Mouse (Mus musculus) kidney, embryonic 15.5 days (tissue): Measurements from ENCODE around the gene Tet1. TPM values are rescaled to one million over a fixed set of nuclear protein-coding genes. Genes with fewer than 3 reads are reported as not detected.
"Not testable (repeated sequence)": the region's sequence is repeated elsewhere in the genome, so short reads cannot be mapped to it uniquely, and the experiment has no call there.

ENCODE experiments used
- ATAC-seq: fragments of 200-750 bp; cut with Nextera tagmentation; replicated peaks from 2 replicates; pipeline ENCODE4 v1.8.0; 2017; ENCODE audit warnings: moderate TSS enrichment; ENCODE audit not compliant: low FRiP score
- H3K27ac ChIP-seq: fragments of 300-500 bp; sonication (generic); 2 replicates; pipeline ENCODE4 v1.5.1; 2015; ENCODE audit warnings: mild to moderate bottlenecking, inconsistent platforms
- H3K27me3 ChIP-seq: fragments of 300-500 bp; sonication (generic); 2 replicates; pipeline ENCODE4 v1.6.1; 2015; ENCODE audit warnings: inconsistent platforms
- H3K36me3 ChIP-seq: fragments of 300-500 bp; sonication (generic); 2 replicates; pipeline ENCODE4 v1.6.1; 2015; ENCODE audit warnings: inconsistent platforms
- H3K4me1 ChIP-seq: fragments of 300-500 bp; sonication (generic); 2 replicates; pipeline ENCODE4 v1.6.1; 2015; ENCODE audit warnings: inconsistent platforms
- H3K4me2 ChIP-seq: fragments of 300-500 bp; sonication (generic); 2 replicates; pipeline ENCODE4 v1.6.1; 2015; ENCODE audit warnings: moderate library complexity, mild to moderate bottlenecking, inconsistent platforms
- H3K4me3 ChIP-seq: fragments of 300-500 bp; sonication (generic); replicated peaks from 2 replicates; pipeline ENCODE4 v1.5.1; 2015; ENCODE audit warnings: mild to moderate bottlenecking, inconsistent platforms
- H3K9ac ChIP-seq: fragments of 300-500 bp; sonication (generic); 2 replicates; pipeline ENCODE4 v1.6.1; 2015; ENCODE audit warnings: mild to moderate bottlenecking, inconsistent platforms
- H3K9me3 ChIP-seq: fragments of 300-500 bp; sonication (generic); replicated peaks from 2 replicates; pipeline ENCODE4 v1.6.1; 2016; ENCODE audit warnings: inconsistent platforms
- whole genome bisulfite sequencing: fragments of 180-500 bp; shearing (Covaris S2); methylation state at CpG from one replicate; pipeline ENCODE4 v1.1.7; 2015; ENCODE audit warnings: mixed read lengths; 5-methylcytosine and 5-hydroxymethylcytosine counted together
- polyA plus RNA-seq: library from polyadenylated mRNA; unstranded; fragments of >200 nt; fragmentation: Nextera tagmentation; extraction: Ambion mirVana; gene quantifications from 2 replicates; pipeline ENCODE4 v1.2.1, GENCODE M21; 2015

Gene Tet1
- polyA plus RNA-seq, 1 experiment from 2014 or later, result 28.5 TPM

DNA sequence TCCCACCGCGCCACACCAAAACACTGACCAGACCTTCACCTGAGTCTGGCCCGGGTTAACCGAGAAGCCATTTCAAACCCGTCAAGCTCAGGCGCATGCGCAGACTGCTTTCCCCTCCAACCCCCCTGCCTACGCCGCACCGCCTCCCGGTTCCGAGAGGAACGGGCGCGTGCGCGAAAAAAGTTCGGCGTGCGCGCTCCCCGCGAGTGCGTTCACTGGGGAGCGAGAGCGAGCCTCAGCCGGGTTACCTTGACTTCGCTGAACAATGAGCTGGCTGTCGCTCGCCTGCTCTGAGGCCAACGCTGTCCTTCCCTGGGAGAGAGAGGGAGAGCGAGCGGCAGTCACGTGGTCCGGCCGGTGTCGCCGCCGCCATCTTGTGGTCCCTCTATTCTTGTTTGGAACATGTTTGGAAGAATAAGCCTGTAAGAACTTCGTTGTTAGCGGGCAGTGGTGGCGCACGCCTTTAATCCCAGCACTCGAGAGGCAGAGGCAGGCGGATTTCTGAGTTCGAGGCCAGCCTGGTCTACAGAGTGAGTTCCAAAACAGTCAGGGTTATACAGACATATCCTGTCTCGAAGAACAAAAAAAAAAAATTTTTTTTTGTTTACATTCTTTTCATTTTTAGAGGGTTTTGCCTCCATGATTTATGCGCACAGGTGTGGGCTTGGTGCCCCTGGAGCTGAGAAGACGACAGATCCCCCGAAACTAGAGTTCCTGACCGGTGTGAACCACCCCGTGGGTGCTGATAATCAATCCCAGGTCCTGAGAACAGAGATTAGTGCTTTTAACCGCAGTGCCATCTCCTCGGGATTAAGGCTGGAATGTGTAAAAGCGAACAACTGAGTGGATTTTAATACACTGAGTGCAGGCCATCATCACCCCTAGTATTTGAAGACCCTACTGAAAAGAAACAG is 116.4 kb downstream of the Tet1 start, which contains the start of gene Ccar1:
TSS of gene Ccar1 (minus strand) at position 110 of the 914 bp plus-strand sequence.
- H3K4me1 ChIP-seq, result peaks cover 12% of the 10 kb centered on the region; the same call in 1 of the 2 replicates
- 3% methylated on average over 55 of the region's 55 CpGs for WGBS
- peak within 1 kb of the TSS; percentile 62 for H3K4me2 ChIP-seq
- no peaks in the 10 kb centered on the region for H3K9me3 ChIP-seq
- H3K4me3 ChIP-seq, result peak within 1 kb of the TSS; percentile 98
- no peaks in the 10 kb centered on the region for H3K27me3 ChIP-seq
- ATAC-seq, result peak; percentile 99
- H3K36me3 ChIP-seq, result peaks cover 29% of the 10 kb centered on the region
- peak within 1 kb of the TSS; percentile 99 for H3K9ac ChIP-seq
- peak within 1 kb of the TSS; percentile 98 for H3K27ac ChIP-seq

DNA sequence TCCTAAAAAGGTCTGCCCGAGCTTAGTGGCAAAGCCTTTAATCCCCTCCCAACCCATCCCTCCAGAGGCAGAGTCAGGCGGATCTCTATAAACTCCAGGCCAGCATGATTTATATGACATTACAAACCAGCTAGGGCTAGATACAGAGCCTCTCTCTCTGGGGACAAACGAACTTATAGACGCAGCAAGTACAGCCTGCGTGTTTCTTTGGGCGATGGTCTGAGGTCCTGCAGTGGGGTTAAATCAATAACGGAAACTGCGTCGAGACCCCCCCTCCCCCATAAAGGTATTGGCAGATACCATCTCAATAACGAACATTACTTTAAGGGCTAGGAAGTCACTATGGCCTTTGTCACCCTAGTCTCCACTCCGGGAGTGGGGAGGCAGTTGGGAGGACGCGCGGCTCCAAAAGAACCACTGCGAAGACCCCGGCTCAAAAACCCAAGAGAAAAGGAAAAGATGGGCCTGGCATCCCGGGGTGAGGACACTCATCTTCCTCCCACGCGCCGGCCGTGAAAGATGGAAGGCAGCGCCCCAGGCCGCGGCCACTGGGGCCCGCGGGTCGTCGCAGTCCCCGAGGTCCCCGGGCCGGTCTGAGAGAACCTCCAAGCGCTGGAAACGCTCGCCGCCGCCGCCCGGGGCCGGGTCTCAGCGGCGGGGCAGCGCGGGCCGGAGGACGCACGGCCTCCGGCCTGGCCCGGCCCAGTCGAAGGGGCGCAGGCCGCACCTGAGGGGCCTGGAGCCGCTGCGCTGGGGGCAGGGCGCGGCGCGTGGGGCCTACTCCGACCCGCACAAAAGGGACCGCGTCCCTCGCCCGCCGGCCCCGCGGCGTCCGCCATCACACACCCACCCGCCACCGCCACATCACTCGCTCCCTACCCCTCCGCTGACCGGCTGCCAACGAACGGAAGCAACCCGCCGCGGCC is 117.3 kb downstream of the Tet1 start:
- H3K36me3 ChIP-seq, result peaks cover 38% of the 10 kb centered on the region
- peak overlapping the region; percentile 98 for H3K27ac ChIP-seq
- peak; percentile 85 for ATAC-seq
- H3K4me2 ChIP-seq, result peak overlapping the region; percentile 62
- H3K4me1 ChIP-seq, result peaks cover 12% of the 10 kb centered on the region; the same call in 1 of the 2 replicates
- no peaks in the 10 kb centered on the region for H3K9me3 ChIP-seq
- H3K9ac ChIP-seq, result peak overlapping the region; percentile 99
- no peaks in the 10 kb centered on the region for H3K27me3 ChIP-seq
- under 1% methylated on average over 65 of the region's 78 CpGs for WGBS
- H3K4me3 ChIP-seq, result peak overlapping the region; percentile 98

DNA sequence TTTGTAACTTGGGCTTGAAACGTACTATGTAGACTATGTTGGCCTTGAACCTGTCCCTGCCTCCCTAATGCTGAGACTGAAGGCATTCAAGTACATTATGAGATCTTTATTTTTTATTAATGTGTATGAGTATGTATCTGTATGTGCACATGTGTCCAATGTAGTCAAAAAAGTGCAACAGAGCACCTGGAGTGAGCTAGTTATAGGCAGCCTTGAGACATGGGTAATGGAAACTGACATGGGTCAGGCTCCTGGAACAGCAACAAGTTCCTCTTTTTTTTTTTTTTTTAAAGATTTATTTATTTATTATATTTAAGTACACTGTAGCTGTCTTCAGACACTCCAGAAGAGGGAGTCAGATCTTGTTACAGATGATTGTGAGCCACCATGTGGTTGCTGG is 127.0 kb downstream of the Tet1 start:
- not testable (repeated sequence) for H3K4me2 ChIP-seq, H3K27ac ChIP-seq, H3K9ac ChIP-seq, H3K27me3 ChIP-seq, H3K9me3 ChIP-seq, H3K4me3 ChIP-seq, H3K4me1 ChIP-seq, ATAC-seq
- WGBS, result 91% methylated on average over 1 of the region's 1 CpGs
- peaks cover 98% of the 10 kb centered on the region for H3K36me3 ChIP-seq

Other genes starting within 250 kb of the Tet1 start
- gene Stox1, start 182.9 kb downstream of the Tet1 start, polyA plus RNA-seq, result 2.0 and 2.4 TPM in 2 replicates
- 144 and 153 TPM in 2 replicates for gene Ccar1, start 116.7 kb downstream of the Tet1 start, polyA plus RNA-seq
- gene Slc25a16, start 11.6 kb upstream of the Tet1 start, polyA plus RNA-seq, result 15.0 and 15.8 TPM in 2 replicates
- 20.8 and 22.2 TPM in 2 replicates for gene Dna2, start 38.0 kb upstream of the Tet1 start, polyA plus RNA-seq
- 25.8 and 26.6 TPM in 2 replicates for gene Rufy2, start 71.2 kb upstream of the Tet1 start, polyA plus RNA-seq
- gene Hnrnph3, start 115.2 kb upstream of the Tet1 start, polyA plus RNA-seq, result 124 and 125 TPM in 2 replicates
- 4.0 and 4.4 TPM in 2 replicates for gene Pbld2, start 115.3 kb upstream of the Tet1 start, polyA plus RNA-seq
- gene Pbld1, start 151.2 kb upstream of the Tet1 start, polyA plus RNA-seq, result 6.8 and 6.9 TPM in 2 replicates
- 0.10 TPM in 1 of 2 replicates, not detected in the other for gene Atoh7, start 190.7 kb upstream of the Tet1 start, polyA plus RNA-seq